In genomic region chr5:121783862-121784500, GRCm38 (mm10) we compare ENCODE assay signal across 7 mouse cellular contexts. TPM values are rescaled to one million over a fixed set of nuclear protein-coding genes. Genes with fewer than 3 reads are reported as not detected.
A peak's percentile ranks its signal among the peaks of the same experiment; 100 is the strongest.
DNase-seq lines count a peak whose midpoint lies in the region; ATAC-seq and TF ChIP-seq lines count a peak whose summit lies in the region.

No protein-coding gene starts in this region.

- no peak overlapping the region for H3K27ac ChIP-seq in liver, adult 2 months (replicated peaks; ENCODE audit: insufficient read depth, low read depth, low read length)
- no peak overlapping the region for H3K27ac ChIP-seq in liver, embryonic 11.5 days (ENCODE audit: low read depth, low read length)
- peak overlapping the region; percentile 51; the same call in 1 of the 2 replicates for H3K27ac ChIP-seq in hindbrain, postnatal 0 days
- peak overlapping the region; percentile 28 for H3K27ac ChIP-seq in neural tube, embryonic 15.5 days (replicated peaks)

- 67% methylated on average over 10 of the region's 10 CpGs for WGBS in liver, adult 2 months
- 84% methylated on average over 10 of the region's 10 CpGs for WGBS in liver, embryonic 11.5 days
- 37% methylated on average over 10 of the region's 10 CpGs for WGBS in hindbrain, postnatal 0 days
- WGBS in neural tube, embryonic 15.5 days = 56% methylated on average over 10 of the region's 10 CpGs

- no peaks in the 10 kb centered on the region for H3K4me1 ChIP-seq in liver, adult 2 months (ENCODE audit: control insufficient read depth, insufficient read depth, low read length)
- no peaks in the 10 kb centered on the region for H3K4me1 ChIP-seq in liver, embryonic 11.5 days (replicated peaks; ENCODE audit: control insufficient read depth, insufficient read depth, low read length)
- H3K4me1 ChIP-seq in hindbrain, postnatal 0 days (ENCODE audit: insufficient read depth, low read length) = peaks cover 6% of the 10 kb centered on the region; the same call in 1 of the 2 replicates
- 0 out of 2 replicates have a peak, but pooled peaks cover 4% of the 10 kb centered on the region for H3K4me1 ChIP-seq in neural tube, embryonic 15.5 days

- TF ChIP-seq CTCF in liver, adult 2 months (IDR thresholded peaks at IDR 0.05; ENCODE audit: low read depth, low read length) = no peak
- TF ChIP-seq CTCF in hindbrain, postnatal 0 days (IDR thresholded peaks at IDR 0.05; ENCODE audit: low read depth) = peak; percentile 56

- H3K4me3 ChIP-seq in liver, adult 2 months (ENCODE audit: insufficient read depth, low read depth, low read length) = no peak overlapping the region
- H3K4me3 ChIP-seq in liver, embryonic 11.5 days (ENCODE audit: low read depth, low read length) = no peak overlapping the region
- no peak overlapping the region for H3K4me3 ChIP-seq in hindbrain, postnatal 0 days (ENCODE audit: low read length)
- no peak overlapping the region for H3K4me3 ChIP-seq in neural tube, embryonic 15.5 days (replicated peaks)

- no peak for TF ChIP-seq POLR2A in liver, adult 2 months (IDR thresholded peaks at IDR 0.05; ENCODE audit: extremely low read depth, insufficient read depth, low read length)

- peaks cover 4% of the 10 kb centered on the region; the same call in 1 of the 2 replicates for H3K79me2 ChIP-seq in liver, adult 2 months (ENCODE audit: control insufficient read depth, insufficient read depth, low read length)

- H3K9ac ChIP-seq in liver, adult 2 months (ENCODE audit: low read depth, low read length) = no peak overlapping the region
- H3K9ac ChIP-seq in liver, embryonic 11.5 days (ENCODE audit: low read depth, low read length) = no peak overlapping the region
- no peak overlapping the region for H3K9ac ChIP-seq in hindbrain, postnatal 0 days (replicated peaks; ENCODE audit: low read length)
- H3K9ac ChIP-seq in neural tube, embryonic 15.5 days (replicated peaks) = no peak overlapping the region

- no peaks in the 10 kb centered on the region for H3K27me3 ChIP-seq in liver, adult 2 months (ENCODE audit: control insufficient read depth, insufficient read depth, low read length)
- H3K27me3 ChIP-seq in liver, embryonic 11.5 days (replicated peaks; ENCODE audit: control insufficient read depth, insufficient read depth, low read length) = no peaks in the 10 kb centered on the region
- H3K27me3 ChIP-seq in hindbrain, postnatal 0 days (ENCODE audit: insufficient read depth, low read length) = no peaks in the 10 kb centered on the region
- H3K27me3 ChIP-seq in neural tube, embryonic 15.5 days (replicated peaks) = no peaks in the 10 kb centered on the region

- ATAC-seq in liver, embryonic 11.5 days (replicated peaks; ENCODE audit: low FRiP score) = no peak
- peak; percentile 64 for ATAC-seq in hindbrain, postnatal 0 days
- ATAC-seq in neural tube, embryonic 15.5 days (ENCODE audit: low FRiP score) = no peak

- H3K9me3 ChIP-seq in liver, embryonic 11.5 days (ENCODE audit: control insufficient read depth, low read length) = no peaks in the 10 kb centered on the region
- H3K9me3 ChIP-seq in hindbrain, postnatal 0 days (ENCODE audit: low read length) = no peaks in the 10 kb centered on the region
- H3K9me3 ChIP-seq in neural tube, embryonic 15.5 days (replicated peaks) = no peaks in the 10 kb centered on the region

- no peak overlapping the region for H3K4me2 ChIP-seq in liver, embryonic 11.5 days
- H3K4me2 ChIP-seq in hindbrain, postnatal 0 days (ENCODE audit: low read depth, low read length) = no peak overlapping the region
- H3K4me2 ChIP-seq in neural tube, embryonic 15.5 days = no peak overlapping the region

- peaks cover 56% of the 10 kb centered on the region for H3K36me3 ChIP-seq in liver, adult 2 months (ENCODE audit: control insufficient read depth, insufficient read depth, low read length)
- H3K36me3 ChIP-seq in liver, embryonic 11.5 days (ENCODE audit: control insufficient read depth, insufficient read depth, low read length) = peaks cover 25% of the 10 kb centered on the region
- peaks cover 24% of the 10 kb centered on the region for H3K36me3 ChIP-seq in hindbrain, postnatal 0 days (ENCODE audit: insufficient read depth, low read length)
- H3K36me3 ChIP-seq in neural tube, embryonic 15.5 days = peaks cover 37% of the 10 kb centered on the region

- peak; percentile 37 for DNase-seq in liver, adult 2 months (ENCODE audit: extremely low read depth, low read depth, low spot score)
- DNase-seq in liver, embryonic 11.5 days (ENCODE audit: low spot score) = no peak
- peak; percentile 72 for DNase-seq in brain, adult 2 months (ENCODE audit: low read depth, low spot score)
- DNase-seq in hindbrain, postnatal 0 days (ENCODE audit: low spot score) = peak; percentile 81
- DNase-seq in thymus, postnatal 4 days = no peak
- no peak for DNase-seq in spleen, postnatal 4 days (ENCODE audit: low spot score in 2 of 2)

RNA-seq across cellular contexts. Expression of gene Sh2b3, which starts 53.5 kb away (rescaled TPM):
- 7.0 and 8.7 TPM in 2 replicates for total RNA-seq in liver, adult 2 months (2014; rRNA removed)
- 11.1 and 14.2 TPM in 2 replicates for polyA plus RNA-seq in liver, adult 2 months (2012; rRNA removed)
- 14.7 and 15.7 TPM in 2 replicates for polyA plus RNA-seq in liver, embryonic 11.5 days (2014; fragmentation: Nextera tagmentation; extraction: Ambion mirVana)
- 24.7 and 31.0 TPM in 2 replicates for total RNA-seq in hindbrain, postnatal 0 days (2014; rRNA removed)
- polyA plus RNA-seq in hindbrain, postnatal 0 days (2015; fragmentation: Nextera tagmentation; extraction: Ambion mirVana) = 6.5 and 6.6 TPM in 2 replicates
- 7.5 and 9.4 TPM in 2 replicates for polyA plus RNA-seq in neural tube, embryonic 15.5 days (2015; fragmentation: Nextera tagmentation; extraction: Ambion mirVana)

Comparison
In these comparisons a context has a peak if more than half of its experiments do, and no peak if none do; other contexts are left out.
1. DNase-seq: peak in liver, adult 2 months (single experiment), brain, adult 2 months (single experiment) and hindbrain, postnatal 0 days (single experiment); none in liver, embryonic 11.5 days (single experiment), thymus, postnatal 4 days (single experiment) and spleen, postnatal 4 days (0 of 2).
2. H3K27ac ChIP-seq: peak in hindbrain, postnatal 0 days (single experiment) and neural tube, embryonic 15.5 days (single experiment); none in liver, adult 2 months (single experiment) and liver, embryonic 11.5 days (single experiment).